Mouse (Mus musculus): Measurements from ENCODE around the gene Adamts15. TPM values are rescaled to one million over a fixed set of nuclear protein-coding genes. Genes with fewer than 3 reads are reported as not detected.

Adamts15 gene
- total RNA-seq, 1 experiment from 2014 or later, result not detected

DNA sequence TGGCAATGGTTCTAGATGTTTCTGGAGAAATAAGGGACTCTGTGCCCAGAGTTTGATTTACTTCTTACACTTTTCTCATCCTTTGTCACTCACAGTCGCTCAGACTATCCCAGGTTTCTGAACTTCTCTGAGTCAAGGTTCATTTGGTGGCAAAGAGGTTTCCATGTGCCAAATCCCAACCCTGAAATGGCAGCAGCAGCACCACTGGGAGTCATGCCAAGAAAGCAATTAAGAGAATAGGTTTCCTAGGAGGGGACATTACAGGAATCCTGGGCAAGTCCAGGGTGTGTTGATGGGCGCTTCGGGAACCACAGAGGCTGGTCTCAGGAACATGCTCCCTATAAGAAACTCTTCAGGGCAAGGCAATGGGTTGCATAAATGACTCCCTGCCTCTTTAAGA is 26.6 kb downstream of the Adamts15 start:
- no peak for ATAC-seq (replicated peaks; ENCODE audit: low read depth, poor library complexity, severe bottlenecking)

DNA sequence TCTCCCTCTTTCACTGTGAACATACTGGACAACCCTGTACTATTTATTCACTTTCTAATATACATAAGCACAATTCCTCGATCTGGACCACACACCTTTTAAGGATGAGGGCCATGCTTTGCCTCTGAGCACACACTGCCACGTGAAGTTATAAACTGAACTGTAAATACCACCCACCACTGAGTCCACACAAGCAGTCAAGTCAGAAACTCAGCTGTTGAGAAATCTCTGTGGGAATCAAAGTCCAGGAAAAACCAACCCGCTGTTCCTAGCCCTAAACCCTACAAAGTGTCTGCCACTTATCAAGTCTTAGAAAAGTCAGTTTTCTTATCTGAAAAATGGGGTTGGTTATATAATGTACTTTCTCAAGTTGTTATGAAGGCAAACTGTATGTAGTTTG is 36.0 kb downstream of the Adamts15 start:
- no peak for ATAC-seq (replicated peaks; ENCODE audit: low read depth, poor library complexity, severe bottlenecking)

DNA sequence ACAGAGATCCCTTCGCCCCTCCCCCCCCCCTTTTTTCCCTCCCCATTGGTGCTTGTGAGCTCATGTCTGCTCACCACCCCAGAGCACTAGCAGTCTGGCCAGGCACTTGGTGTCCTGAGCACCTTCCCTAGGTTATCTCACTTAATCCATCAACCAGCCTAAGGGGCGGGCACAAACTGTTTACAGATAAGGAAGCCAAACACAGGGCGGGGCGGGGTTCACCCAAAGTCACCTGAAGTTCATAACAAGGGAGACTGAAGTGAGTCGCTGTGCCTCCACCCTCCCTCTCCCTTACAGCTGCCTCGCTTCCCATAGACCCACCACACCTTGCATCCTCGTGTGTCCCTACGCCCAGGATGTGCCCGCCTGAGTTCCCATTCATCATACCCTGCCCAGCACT is 41.7 kb downstream of the Adamts15 start:
- ATAC-seq (replicated peaks; ENCODE audit: low read depth, poor library complexity, severe bottlenecking), result no peak

DNA sequence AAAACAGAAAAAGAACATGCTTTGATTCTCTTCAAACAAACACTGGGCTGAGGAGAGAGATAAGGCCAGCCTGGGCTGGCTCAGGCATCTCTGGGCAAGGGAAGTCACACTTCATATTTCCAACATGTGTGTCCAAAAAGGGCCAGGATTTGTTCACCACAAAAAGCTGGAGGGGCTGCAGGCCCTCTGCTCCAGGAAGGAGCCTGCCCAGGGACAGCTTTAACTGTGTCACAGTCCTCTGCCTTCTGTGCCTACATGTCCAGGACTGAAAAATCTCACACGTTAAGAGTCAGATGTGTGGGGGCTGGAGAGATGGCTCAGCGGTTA is 42.3 kb downstream of the Adamts15 start:
- no peak for ATAC-seq (replicated peaks; ENCODE audit: low read depth, poor library complexity, severe bottlenecking)

DNA sequence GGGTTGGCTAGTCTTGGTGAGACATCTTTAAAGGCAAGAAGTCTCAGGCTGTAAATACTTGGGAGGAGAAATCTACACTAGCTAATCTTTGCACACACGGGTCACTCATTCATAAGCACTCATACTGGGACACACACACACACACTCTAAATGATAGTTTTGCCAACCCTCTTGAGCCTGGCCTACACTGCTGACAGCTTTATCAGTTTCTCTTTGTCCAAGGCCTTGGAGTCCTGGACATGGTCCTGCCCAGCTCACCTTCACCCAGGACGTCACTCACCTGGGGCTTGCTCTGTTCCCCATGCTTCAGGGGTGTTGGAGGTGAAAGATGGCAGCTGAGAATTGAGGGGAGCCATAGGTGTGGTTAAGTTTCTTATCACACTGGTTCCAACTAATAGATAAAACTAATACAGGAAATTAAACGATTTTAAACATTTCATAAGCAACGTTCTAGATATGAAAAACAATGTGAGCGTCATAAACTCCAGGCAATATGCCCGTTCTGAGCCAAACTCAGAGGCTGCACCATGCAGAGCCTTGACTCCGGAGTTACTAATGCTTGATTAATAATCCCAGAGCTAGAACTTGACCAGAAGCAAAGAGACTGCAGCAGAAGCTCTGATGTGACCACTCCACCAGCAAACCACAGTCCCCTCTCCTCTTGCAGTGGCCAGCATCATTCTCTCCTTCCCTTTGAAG is 42.9 kb downstream of the Adamts15 start:
- ATAC-seq (replicated peaks; ENCODE audit: low read depth, poor library complexity, severe bottlenecking), result no peak

DNA sequence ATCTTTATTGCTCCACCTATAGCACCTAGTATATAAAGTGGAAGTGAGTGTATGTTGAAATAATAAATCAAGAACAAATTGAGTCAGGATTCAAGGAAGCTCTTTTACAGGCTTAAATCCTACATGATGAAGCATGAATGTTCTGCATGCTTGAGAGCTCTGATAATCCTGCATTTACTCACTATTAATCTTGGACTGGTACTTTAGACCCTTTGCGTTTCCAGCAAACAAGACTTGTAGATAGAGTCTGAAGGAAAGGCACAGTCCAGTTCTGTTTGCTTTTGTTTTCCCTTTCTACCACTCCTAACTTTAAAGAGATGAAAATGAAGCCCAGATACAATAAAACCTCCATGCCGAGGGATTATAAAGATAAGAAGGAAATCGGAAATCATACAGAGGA is 45.7 kb downstream of the Adamts15 start:
- no peak for ATAC-seq (replicated peaks; ENCODE audit: low read depth, poor library complexity, severe bottlenecking)

DNA sequence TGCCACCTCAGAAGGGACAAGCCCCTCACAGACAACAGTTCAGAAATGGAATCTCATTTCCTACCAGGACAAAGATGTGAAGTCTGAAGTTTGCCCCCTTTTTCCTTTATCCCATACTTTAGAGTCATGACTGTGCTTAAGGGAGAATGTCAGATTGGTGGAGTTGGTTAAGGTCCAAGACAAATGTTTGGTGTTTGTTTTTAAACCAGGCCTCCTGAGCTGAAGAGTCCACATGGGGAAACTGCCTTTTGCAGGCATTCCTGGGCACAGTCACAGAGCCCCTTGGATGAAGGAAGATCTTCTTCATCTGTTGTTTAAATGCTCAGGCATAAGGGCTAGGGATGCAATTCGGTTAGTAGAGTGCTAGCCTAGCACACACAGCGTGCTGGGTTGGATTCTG is 66.4 kb downstream of the Adamts15 start:
- no peak for ATAC-seq (replicated peaks; ENCODE audit: low read depth, poor library complexity, severe bottlenecking)

DNA sequence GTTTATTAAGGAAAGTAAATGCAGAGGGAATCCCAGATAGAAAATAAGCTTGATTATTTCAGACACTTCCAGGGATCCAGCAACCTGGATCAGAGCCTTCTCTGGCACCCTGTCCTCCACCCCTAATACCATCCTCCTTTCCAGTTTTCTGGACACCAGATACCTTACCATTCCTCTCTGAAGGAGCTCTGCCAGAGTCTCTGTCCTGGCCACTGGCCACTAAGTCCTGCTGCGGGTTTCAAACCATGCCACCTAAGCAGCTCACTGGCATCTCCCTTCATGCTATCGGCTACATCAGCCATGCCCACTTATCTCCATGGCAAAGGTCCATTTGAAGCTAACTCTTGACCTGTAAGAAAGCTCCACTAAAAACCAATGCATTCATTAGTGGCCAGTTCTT is 70.4 kb downstream of the Adamts15 start:
- ATAC-seq (replicated peaks; ENCODE audit: low read depth, poor library complexity, severe bottlenecking), result no peak

DNA sequence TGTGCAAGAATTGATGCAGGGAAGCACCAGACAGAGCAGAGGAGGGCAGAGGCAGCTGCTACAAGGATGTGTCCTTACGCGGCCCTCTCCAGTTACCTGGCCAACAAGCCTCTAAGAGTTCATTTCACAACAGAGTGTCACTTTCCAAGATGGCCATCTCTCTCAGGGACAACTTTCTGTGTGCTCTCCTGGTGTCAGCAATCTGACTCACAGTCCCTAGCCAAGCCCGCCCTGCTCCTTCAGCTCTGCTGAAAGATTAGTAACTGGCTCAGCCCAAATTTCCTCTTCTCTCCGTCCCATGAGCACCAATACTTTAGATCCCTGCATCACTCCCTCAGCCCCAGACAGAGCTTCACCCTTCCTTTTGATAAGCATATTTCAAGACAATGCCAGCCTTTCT is 72.3 kb downstream of the Adamts15 start:
- no peak for ATAC-seq (replicated peaks; ENCODE audit: low read depth, poor library complexity, severe bottlenecking)

DNA sequence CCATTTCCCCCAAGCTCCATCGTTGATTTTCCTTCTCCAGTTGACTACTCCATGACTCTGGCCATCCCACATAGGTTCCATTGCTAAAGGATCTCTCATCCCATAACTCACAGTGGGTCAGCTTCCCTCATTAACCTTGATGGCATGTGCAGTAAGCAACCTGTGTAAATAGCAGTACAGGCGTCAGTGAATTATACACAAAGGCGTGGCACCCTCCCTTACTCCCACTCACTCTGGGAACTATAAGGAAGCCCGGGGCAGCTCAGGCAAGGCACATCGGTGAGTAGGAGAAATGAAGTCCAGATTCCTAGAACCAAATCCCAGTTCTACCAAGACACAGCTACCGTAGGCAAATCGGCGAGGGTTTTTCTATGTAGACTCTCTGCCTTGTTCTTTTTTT is 72.8 kb downstream of the Adamts15 start:
- no peak for ATAC-seq (replicated peaks; ENCODE audit: low read depth, poor library complexity, severe bottlenecking)

Other genes starting within 250 kb of the Adamts15 start
- not detected in 2 replicates for gene Adamts8, start 20.1 kb upstream of the Adamts15 start, total RNA-seq (2017)
- gene Zbtb44, start 108.2 kb upstream of the Adamts15 start, total RNA-seq (2017), result 21.8 and 32.8 TPM in 2 replicates
- 3.7 and 12.0 TPM in 2 replicates for gene St14, start 209.4 kb upstream of the Adamts15 start, total RNA-seq (2017)